Mouse (Mus musculus): ENCODE measurements around the gene Zdhhc4.

Gene Zdhhc4

GRCm38 (mm10) chr5:143328690-143329495 lies at the start of gene Zdhhc4:
TSS of gene Zdhhc4 (minus strand) at chr5:143329256.
- DNase-seq: peak; percentile 94

GRCm38 (mm10) chr5:143376156-143376555 lies 47.1 kb upstream of the Zdhhc4 start:
- no peak for DNase-seq

- no peak for DNase-seq
These were observed 46.2 kb upstream of the Zdhhc4 start for GRCm38 (mm10) chr5:143375242-143375641.

GRCm38 (mm10) chr5:143372818-143373217 lies 43.8 kb upstream of the Zdhhc4 start:
- no peak for DNase-seq

GRCm38 (mm10) chr5:143371146-143371510 lies 42.1 kb upstream of the Zdhhc4 start:
- no peak for DNase-seq

- DNase-seq: no peak
These were observed 41.5 kb upstream of the Zdhhc4 start for GRCm38 (mm10) chr5:143370416-143371145.

- no peak for DNase-seq
These were observed 40.7 kb upstream of the Zdhhc4 start for GRCm38 (mm10) chr5:143369611-143370255.

- DNase-seq: no peak
These were observed 38.9 kb upstream of the Zdhhc4 start for GRCm38 (mm10) chr5:143367931-143368330.

- DNase-seq: no peak
These were observed 34.9 kb upstream of the Zdhhc4 start for GRCm38 (mm10) chr5:143363678-143364615.

GRCm38 (mm10) chr5:143361428-143361827 lies 32.4 kb upstream of the Zdhhc4 start:
- DNase-seq: no peak

GRCm38 (mm10) chr5:143360000-143360399 lies 30.9 kb upstream of the Zdhhc4 start:
- no peak for DNase-seq

GRCm38 (mm10) chr5:143359263-143359662 lies 30.2 kb upstream of the Zdhhc4 start:
- no peak for DNase-seq

GRCm38 (mm10) chr5:143357564-143357963 lies 28.5 kb upstream of the Zdhhc4 start:
- DNase-seq: no peak

GRCm38 (mm10) chr5:143356686-143357388 lies 27.8 kb upstream of the Zdhhc4 start, which contains the start of gene Grid2ip:
TSS of gene Grid2ip (plus strand) at chr5:143357338.
- no peak for DNase-seq

GRCm38 (mm10) chr5:143356017-143356416 lies 27.0 kb upstream of the Zdhhc4 start:
- no peak for DNase-seq

GRCm38 (mm10) chr5:143346367-143346766 lies 17.3 kb upstream of the Zdhhc4 start:
- no peak for DNase-seq

GRCm38 (mm10) chr5:143339603-143340002 lies 10.5 kb upstream of the Zdhhc4 start:
- no peak for DNase-seq

- DNase-seq: no peak
These were observed 7.5 kb upstream of the Zdhhc4 start for GRCm38 (mm10) chr5:143336559-143336958.

GRCm38 (mm10) chr5:143335089-143335460 lies 6.0 kb upstream of the Zdhhc4 start:
- no peak for DNase-seq

GRCm38 (mm10) chr5:143334418-143335088 lies 5.5 kb upstream of the Zdhhc4 start:
- DNase-seq: no peak

- DNase-seq: peak; percentile 78
These were observed 4.8 kb upstream of the Zdhhc4 start for GRCm38 (mm10) chr5:143333872-143334271.
